Mouse (Mus musculus) hindbrain, embryonic 12.5 days (tissue): ENCODE data around the gene Txnrd3. TPM values are rescaled to one million over a fixed set of nuclear protein-coding genes. Genes with fewer than 3 reads are reported as not detected.

Source experiments
- ATAC-seq: fragments of 200-750 bp; cut with Nextera tagmentation; 2 replicates; pipeline ENCODE4 v1.8.0; 2017; ENCODE audit warnings: moderate TSS enrichment; ENCODE audit not compliant: low FRiP score
- H3K27ac ChIP-seq: fragments of 300-500 bp; sonication (generic); 2 replicates; pipeline ENCODE4 v1.5.1; 2016; ENCODE audit warnings: mild to moderate bottlenecking
- H3K27me3 ChIP-seq: fragments of 300-500 bp; sonication (generic); 2 replicates; pipeline ENCODE4 v1.6.1; 2016; ENCODE audit warnings: mild to moderate bottlenecking
- H3K36me3 ChIP-seq: fragments of 300-500 bp; sonication (generic); 2 replicates; pipeline ENCODE4 v1.6.1; 2016; ENCODE audit warnings: mild to moderate bottlenecking
- H3K4me1 ChIP-seq: fragments of 300-500 bp; sonication (generic); 2 replicates; pipeline ENCODE4 v1.6.1; 2016
- H3K4me2 ChIP-seq: fragments of 300-500 bp; sonication (generic); replicated peaks from 2 replicates; pipeline ENCODE4 v1.6.1; 2016; ENCODE audit warnings: mild to moderate bottlenecking
- H3K4me3 ChIP-seq: fragments of 300-500 bp; sonication (generic); 2 replicates; pipeline ENCODE4 v1.5.1; 2016; ENCODE audit warnings: mild to moderate bottlenecking
- H3K9ac ChIP-seq: fragments of 300-500 bp; sonication (generic); 2 replicates; pipeline ENCODE4 v1.6.1; 2016; ENCODE audit warnings: mild to moderate bottlenecking, moderate library complexity
- H3K9me3 ChIP-seq: fragments of 300-500 bp; sonication (generic); replicated peaks from 2 replicates; pipeline ENCODE4 v1.6.1; 2016; ENCODE audit warnings: mild to moderate bottlenecking
- WGBS: fragments of 180-500 bp; shearing (Covaris S2); methylation state at CpG from one replicate; pipeline ENCODE4 v1.1.7; 2016; 5-methylcytosine and 5-hydroxymethylcytosine counted together
- polyA plus RNA-seq: library from polyadenylated mRNA; unstranded; fragments of >200 nt; fragmentation: Nextera tagmentation; extraction: Ambion mirVana; gene quantifications from 2 replicates; pipeline ENCODE4 v1.2.1, GENCODE M21; 2016

Gene Txnrd3
- 15.5 and 16.3 TPM in 2 replicates for polyA plus RNA-seq

DNA sequence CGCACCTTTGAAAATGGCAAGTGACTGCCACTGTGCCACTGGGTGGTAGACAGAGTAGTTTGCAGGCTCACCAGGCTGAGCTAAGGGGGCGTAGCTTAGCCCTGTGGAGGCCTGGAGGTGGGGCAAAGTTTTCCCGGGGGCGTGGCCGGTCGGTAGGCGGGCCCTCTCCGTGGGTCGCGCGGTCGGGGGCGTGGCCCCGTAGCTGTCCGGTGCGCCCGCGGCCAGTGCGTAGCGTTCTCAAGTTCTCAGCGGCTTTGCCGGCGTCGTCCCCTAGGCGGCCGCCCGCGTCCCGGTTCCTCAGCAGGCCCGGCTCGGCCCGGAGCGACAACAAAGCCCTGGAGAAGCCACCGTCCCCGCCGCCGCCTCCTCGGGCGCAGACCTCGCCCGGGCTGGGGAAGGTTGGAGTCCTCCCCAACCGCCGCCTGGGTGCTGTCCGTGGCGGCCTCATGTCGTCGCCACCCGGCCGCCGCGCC lies at the start of gene Txnrd3:
Gene Txnrd3, plus strand, starts transcription at position 191 of the 473 bp plus-strand sequence.
- Histone ChIP-seq H3K9me3 (no peaks in the 10 kb centered on the region), H3K27me3 (no peaks in the 10 kb centered on the region), H3K4me2 (peak within 1 kb of the TSS; percentile 85), H3K36me3 (no peaks in the 10 kb centered on the region), H3K4me3 (peak within 1 kb of the TSS; percentile 71), H3K27ac (peak within 1 kb of the TSS; percentile 88), H3K4me1 (peaks cover 3% of the 10 kb centered on the region; the same call in 1 of the 2 replicates), H3K9ac (peak within 1 kb of the TSS; percentile 72)
- 0% methylated on average over 49 of the region's 51 CpGs for WGBS
- ATAC-seq: peak; percentile 92

DNA sequence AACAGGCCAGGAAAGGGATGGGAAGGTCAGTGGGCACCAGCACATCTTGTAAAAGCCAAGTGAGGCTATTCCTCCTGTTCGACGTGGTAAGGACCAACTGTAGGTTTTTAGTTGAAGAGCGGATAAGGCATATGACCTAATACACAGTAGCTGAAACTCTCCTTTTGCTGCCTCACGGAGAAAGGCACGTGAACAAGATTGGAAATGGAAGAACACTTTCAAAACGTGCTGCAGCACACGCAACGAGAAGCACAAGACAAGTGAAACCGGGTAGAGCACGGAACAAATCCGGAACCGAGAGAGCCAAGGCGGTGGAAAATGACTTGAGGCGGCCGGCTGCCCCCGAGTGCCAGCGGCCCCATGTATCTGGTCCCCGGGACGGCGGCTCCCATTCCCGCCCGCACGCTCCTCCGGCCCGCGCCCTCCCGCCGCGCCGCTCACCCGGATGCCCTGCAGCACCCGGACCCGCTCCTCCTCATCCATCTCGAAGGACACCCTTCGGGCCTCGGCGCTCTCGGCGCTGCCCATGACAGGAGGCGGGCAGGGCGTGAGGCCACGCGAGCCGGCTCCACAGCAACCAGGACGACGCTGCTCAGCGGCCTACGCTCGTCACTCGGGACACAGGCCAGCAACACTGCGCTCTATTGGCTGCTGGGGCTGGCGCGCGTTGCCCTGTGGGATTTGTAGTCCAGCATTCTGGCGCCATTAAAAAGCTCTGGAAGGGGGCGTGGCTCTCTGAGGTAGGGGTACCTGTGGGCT lies 48.6 kb upstream of the Txnrd3 start, which contains the start of gene Chchd6:
Gene Chchd6, minus strand, starts transcription at position 635 of the 759 bp plus-strand sequence.
- Histone ChIP-seq H3K4me3 (peak within 1 kb of the TSS; percentile 70), H3K4me2 (peak within 1 kb of the TSS; percentile 73), H3K9ac (peak within 1 kb of the TSS; percentile 79), H3K9me3 (no peaks in the 10 kb centered on the region; the same call in 1 of the 2 replicates), H3K27ac (0 out of 2 replicates have a peak within 1 kb of the TSS, but pooled peaks have one; percentile 46), H3K27me3 (no peaks in the 10 kb centered on the region), H3K36me3 (no peaks in the 10 kb centered on the region), H3K4me1 (peaks cover 8% of the 10 kb centered on the region)
- 1% methylated on average over 55 of the region's 56 CpGs for WGBS
- peak; percentile 100 for ATAC-seq

DNA sequence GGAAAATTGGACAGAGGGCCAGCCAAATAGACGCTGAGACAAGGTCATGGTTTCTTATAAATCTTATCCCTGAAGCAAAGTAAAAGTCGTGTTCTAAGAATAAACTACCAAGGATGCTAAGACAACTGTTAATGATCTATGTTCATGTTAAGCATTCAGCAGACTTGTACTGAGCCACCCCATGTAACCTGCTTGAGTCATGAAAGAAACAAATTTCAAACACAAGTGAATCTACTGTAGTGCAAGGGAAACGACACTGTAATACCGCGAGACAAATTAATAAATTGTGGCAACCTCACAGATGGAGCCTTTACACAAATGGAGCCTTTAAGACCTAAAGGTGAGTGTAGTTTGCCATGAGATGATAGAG lies 48.0 kb upstream of the Txnrd3 start:
- H3K27me3 ChIP-seq: no peaks in the 10 kb centered on the region
- peak overlapping the region; percentile 70; the same call in 1 of the 2 replicates for H3K4me3 ChIP-seq
- H3K27ac ChIP-seq: no peak overlapping the region
- H3K9ac ChIP-seq: no peak overlapping the region
- no peaks in the 10 kb centered on the region; the same call in 1 of the 2 replicates for H3K9me3 ChIP-seq
- no peaks in the 10 kb centered on the region for H3K36me3 ChIP-seq
- peak; percentile 59 for ATAC-seq
- peak overlapping the region; percentile 73 for H3K4me2 ChIP-seq
- WGBS: 27% methylated on average over 5 of the region's 5 CpGs
- peaks cover 8% of the 10 kb centered on the region for H3K4me1 ChIP-seq

GRCm38 (mm10) chr6:89596510-89596909 lies 47.3 kb upstream of the Txnrd3 start:
- Histone ChIP-seq H3K4me2 (no peak overlapping the region), H3K4me1 (peaks cover 8% of the 10 kb centered on the region), H3K36me3 (no peaks in the 10 kb centered on the region), H3K27ac (no peak overlapping the region), H3K9ac (no peak overlapping the region), H3K9me3 (no peaks in the 10 kb centered on the region; the same call in 1 of the 2 replicates), H3K27me3 (no peaks in the 10 kb centered on the region), H3K4me3 (no peak overlapping the region)
- WGBS: 93% methylated on average over 1 of the region's 1 CpGs
- ATAC-seq: no peak

DNA sequence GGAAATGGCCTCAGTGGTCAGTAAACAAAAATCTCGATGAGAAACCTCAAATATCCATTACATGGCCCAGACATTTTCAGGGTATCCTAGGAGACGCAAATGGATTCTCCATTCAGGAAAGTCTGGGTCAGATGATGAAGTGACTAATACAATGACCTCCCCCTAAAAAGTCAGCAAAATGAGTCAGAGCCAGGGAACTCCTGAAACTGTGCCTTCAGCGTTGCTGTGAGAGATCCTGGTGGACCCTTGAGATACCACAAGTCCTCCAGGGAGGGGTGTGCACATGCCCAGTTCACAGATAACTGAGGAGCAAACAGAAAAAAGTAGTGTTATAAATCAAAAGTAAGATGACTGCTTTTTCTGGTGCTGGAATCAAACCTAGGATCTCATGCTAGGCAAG lies 37.7 kb upstream of the Txnrd3 start:
- no peak for ATAC-seq
- 54% methylated on average over 3 of the region's 3 CpGs for WGBS

DNA sequence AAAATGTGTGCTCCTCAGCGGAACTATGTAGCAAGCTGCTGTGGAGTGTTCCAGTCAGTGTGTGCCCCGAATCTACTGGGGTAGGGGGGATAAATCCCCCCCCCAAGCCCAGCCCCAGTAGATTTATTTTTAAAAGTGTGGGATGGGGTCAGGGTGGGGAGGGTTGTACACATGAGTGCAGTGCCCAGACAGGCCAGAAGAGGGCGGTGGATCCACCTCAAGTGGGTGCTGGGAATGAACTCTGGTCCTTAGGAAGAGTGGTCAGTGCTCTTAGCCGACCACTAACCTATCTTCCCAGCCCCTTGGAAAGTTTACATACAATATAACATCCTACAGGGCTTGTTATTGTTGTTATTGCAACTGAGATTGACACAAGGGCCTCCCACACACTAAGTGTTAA lies 35.8 kb upstream of the Txnrd3 start:
- Histone ChIP-seq H3K9ac (no peak overlapping the region), H3K9me3 (no peaks in the 10 kb centered on the region), H3K4me3 (no peak overlapping the region), H3K4me1 (no peaks in the 10 kb centered on the region), H3K4me2 (no peak overlapping the region), H3K36me3 (no peaks in the 10 kb centered on the region), H3K27ac (no peak overlapping the region), H3K27me3 (no peaks in the 10 kb centered on the region)
- ATAC-seq: no peak
- WGBS: 50% methylated on average over 4 of the region's 4 CpGs

More for the DNA sequence above, 37.7 kb upstream of the Txnrd3 start:
- H3K4me3 ChIP-seq: no peak overlapping the region
- H3K9ac ChIP-seq: no peak overlapping the region
- no peak overlapping the region for H3K4me2 ChIP-seq
- H3K27ac ChIP-seq: no peak overlapping the region
- H3K9me3 ChIP-seq: no peaks in the 10 kb centered on the region
- no peaks in the 10 kb centered on the region for H3K27me3 ChIP-seq
- H3K4me1 ChIP-seq: no peaks in the 10 kb centered on the region
- H3K36me3 ChIP-seq: no peaks in the 10 kb centered on the region

GRCm38 (mm10) chr6:89613336-89614106 lies 30.3 kb upstream of the Txnrd3 start:
- Histone ChIP-seq H3K36me3 (no peaks in the 10 kb centered on the region), H3K4me3 (no peak overlapping the region), H3K27ac (peak overlapping the region; percentile 95), H3K9me3 (no peaks in the 10 kb centered on the region), H3K27me3 (no peaks in the 10 kb centered on the region), H3K9ac (peak overlapping the region; percentile 47; the same call in 1 of the 2 replicates), H3K4me1 (peaks cover 26% of the 10 kb centered on the region), H3K4me2 (peak overlapping the region; percentile 1)
- ATAC-seq: peak; percentile 93
- 38% methylated on average over 15 of the region's 15 CpGs for WGBS

GRCm38 (mm10) chr6:89614107-89614471 lies 29.7 kb upstream of the Txnrd3 start:
- H3K27me3 ChIP-seq: no peaks in the 10 kb centered on the region
- no peaks in the 10 kb centered on the region for H3K36me3 ChIP-seq
- peak overlapping the region; percentile 47; the same call in 1 of the 2 replicates for H3K9ac ChIP-seq
- H3K4me1 ChIP-seq: peaks cover 26% of the 10 kb centered on the region
- 28% methylated on average over 2 of the region's 2 CpGs for WGBS
- ATAC-seq: peak; percentile 39
- H3K4me2 ChIP-seq: 0 out of 2 replicates have a peak overlapping the region, but pooled peaks have one; percentile 1
- H3K27ac ChIP-seq: peak overlapping the region; percentile 95
- H3K9me3 ChIP-seq: no peaks in the 10 kb centered on the region
- H3K4me3 ChIP-seq: no peak overlapping the region

DNA sequence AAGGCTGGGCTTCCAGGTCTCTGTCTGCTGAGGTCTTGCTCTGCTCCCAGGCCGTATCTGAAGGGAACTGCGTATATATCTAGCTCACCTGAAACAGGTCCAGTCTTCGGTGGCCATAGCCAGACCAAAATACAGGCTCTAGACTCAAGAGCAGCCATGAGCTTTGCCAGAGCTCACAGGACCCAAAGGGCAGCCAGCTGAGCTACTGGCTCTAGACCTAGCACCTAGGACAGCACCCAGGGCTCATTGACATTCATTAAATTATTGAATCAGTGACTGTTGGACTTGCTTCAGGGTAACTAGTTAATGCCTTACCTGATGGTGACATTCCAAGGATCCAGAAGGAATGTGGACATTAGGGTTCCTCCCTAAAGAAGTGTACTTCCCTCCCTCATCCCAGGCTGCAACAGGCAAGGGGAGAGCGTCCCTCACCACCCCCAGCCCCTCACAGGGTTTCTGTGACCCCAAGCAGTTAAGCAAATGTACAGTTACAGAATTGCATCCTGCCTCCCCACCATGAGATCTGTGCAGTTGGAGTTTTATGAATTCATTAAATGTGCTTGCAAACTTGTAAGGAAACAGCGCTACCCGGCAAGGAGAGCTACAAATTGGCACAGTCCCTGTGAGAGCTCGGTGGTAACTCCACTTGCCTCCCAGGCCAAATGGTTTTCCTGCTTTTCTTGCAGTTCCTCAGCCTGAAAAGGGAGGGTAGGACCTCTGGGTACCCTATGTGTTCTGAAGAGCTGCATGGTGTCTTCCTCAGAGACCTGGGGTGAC lies 29.0 kb upstream of the Txnrd3 start:
- no peak overlapping the region for H3K9ac ChIP-seq
- ATAC-seq: no peak
- H3K9me3 ChIP-seq: no peaks in the 10 kb centered on the region
- 76% methylated on average over 7 of the region's 7 CpGs for WGBS
- H3K27ac ChIP-seq: peak overlapping the region; percentile 95
- no peaks in the 10 kb centered on the region for H3K27me3 ChIP-seq
- H3K4me2 ChIP-seq: no peak overlapping the region
- no peaks in the 10 kb centered on the region for H3K36me3 ChIP-seq
- H3K4me1 ChIP-seq: peaks cover 26% of the 10 kb centered on the region
- no peak overlapping the region for H3K4me3 ChIP-seq

DNA sequence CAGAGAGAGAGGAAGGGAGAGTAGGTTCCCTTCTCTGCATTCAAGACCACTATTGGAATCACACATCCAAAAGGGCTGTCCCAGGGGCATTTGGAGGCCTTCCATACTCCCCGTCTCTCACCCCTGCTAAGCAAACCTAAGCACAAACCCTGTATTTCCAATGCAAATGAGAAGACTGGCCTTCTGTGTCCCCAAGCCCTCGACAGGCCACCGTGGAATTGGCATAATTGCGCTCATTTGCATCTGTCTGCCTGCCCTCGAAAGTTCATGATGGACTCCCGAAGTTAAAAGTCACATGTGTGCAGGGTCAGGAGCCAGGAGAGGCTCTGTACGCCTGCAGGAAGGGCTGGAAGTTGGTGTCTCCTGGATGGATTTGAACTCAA lies 28.4 kb upstream of the Txnrd3 start:
- H3K4me3 ChIP-seq: no peak overlapping the region
- H3K27ac ChIP-seq: peak overlapping the region; percentile 95
- no peak overlapping the region for H3K4me2 ChIP-seq
- no peaks in the 10 kb centered on the region for H3K27me3 ChIP-seq
- H3K36me3 ChIP-seq: no peaks in the 10 kb centered on the region
- no peak for ATAC-seq
- H3K9ac ChIP-seq: no peak overlapping the region
- peaks cover 26% of the 10 kb centered on the region for H3K4me1 ChIP-seq
- H3K9me3 ChIP-seq: no peaks in the 10 kb centered on the region
- 31% methylated on average over 7 of the region's 7 CpGs for WGBS

DNA sequence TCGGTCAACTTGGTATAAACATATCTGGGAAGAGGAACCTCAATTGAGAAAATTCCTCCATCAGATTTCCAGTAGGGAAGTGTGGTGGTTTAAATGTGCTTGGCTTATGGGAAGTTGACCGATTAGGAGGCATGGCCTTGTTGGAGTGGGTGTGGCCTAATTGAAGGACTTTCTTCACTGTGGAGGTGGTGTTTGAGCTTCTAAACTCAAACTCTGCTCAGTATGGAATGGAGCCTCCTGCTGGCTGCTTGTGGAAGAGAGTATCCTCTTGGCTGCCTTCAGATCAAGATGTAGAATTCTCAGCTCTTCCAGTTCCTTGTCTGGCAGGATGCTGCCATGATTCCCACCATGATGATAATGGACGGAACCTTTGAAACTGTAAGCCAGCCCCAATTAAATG lies 21.1 kb upstream of the Txnrd3 start:
- Histone ChIP-seq H3K27ac (no peak overlapping the region), H3K4me3 (no peak overlapping the region), H3K9me3 (no peaks in the 10 kb centered on the region), H3K4me1 (no peaks in the 10 kb centered on the region), H3K36me3 (no peaks in the 10 kb centered on the region), H3K4me2 (no peak overlapping the region), H3K9ac (no peak overlapping the region), H3K27me3 (no peaks in the 10 kb centered on the region)
- no peak for ATAC-seq
- WGBS: 82% methylated on average over 3 of the region's 3 CpGs
